Mouse (Mus musculus): Measurements from ENCODE around the gene Lsm2. TPM values are rescaled to one million over a fixed set of nuclear protein-coding genes. Genes with fewer than 3 reads are reported as not detected.
A peak's percentile ranks its signal among the peaks of the same experiment; 100 is the strongest.
"Not testable (repeated sequence)": the region's sequence is repeated elsewhere in the genome, so short reads cannot be mapped to it uniquely, and the experiment has no call there.

The Lsm2 gene
- total RNA-seq, 2 experiments from 2014 or later, result 16.0 to 17.4 TPM

DNA sequence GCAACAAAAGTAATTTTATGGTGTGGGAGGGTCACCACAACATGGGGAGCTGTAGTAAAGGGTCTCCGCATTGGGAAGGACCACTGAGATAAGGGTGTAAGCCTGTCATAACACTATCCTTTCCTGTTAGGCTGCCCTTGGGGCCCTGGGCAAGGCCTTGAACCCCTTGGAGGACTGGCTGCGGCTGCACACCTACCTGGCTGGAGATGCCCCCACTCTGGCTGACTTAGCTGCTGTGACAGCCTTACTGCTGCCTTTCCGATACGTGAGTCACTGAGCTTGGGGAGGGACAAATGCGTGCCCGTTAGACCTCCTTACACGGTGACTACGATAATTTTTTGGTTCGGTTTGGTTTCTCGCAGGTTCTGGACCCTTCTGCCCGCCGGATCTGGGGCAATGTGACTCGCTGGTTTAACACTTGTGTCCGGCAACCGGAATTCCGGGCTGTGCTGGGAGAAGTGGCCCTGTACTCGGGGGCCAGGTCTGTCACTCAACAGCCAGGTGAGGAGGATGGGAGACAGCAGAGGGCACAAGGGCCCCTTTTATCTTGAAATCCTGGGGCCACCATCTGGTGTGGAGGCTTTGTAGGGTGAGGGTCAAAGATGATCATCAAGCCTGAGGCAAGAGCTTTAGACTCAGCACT, 22.5 kb downstream of the Lsm2 start:
- DNase-seq, result no peak
- intact Hi-C loops (cut with DNase I), result loop anchor here (5.0 kb wide), 1 partner anchor 233 kb away; the partner anchor contains the start of gene Nfkbil1

DNA sequence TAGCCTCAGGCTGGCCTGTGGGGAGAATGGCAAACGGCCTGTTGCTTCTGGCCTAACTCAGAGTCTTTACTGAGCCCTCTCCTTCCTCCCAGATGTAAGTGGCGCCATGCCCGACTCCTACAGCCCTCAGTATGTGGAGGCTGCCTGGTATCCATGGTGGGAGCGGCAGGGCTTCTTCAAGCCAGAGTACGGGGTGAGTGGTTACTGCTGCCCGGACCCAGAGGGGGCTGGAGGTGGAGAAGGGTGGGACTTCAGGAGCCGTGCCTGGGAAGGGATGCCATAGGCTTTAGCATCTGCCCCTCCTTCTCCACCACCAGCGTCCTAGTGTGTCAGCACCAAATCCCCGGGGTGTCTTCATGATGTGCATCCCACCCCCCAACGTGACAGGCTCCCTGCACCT, 23.5 kb downstream of the Lsm2 start:
- DNase-seq, result no peak
- intact Hi-C loops (cut with DNase I), result no loop called here

DNA sequence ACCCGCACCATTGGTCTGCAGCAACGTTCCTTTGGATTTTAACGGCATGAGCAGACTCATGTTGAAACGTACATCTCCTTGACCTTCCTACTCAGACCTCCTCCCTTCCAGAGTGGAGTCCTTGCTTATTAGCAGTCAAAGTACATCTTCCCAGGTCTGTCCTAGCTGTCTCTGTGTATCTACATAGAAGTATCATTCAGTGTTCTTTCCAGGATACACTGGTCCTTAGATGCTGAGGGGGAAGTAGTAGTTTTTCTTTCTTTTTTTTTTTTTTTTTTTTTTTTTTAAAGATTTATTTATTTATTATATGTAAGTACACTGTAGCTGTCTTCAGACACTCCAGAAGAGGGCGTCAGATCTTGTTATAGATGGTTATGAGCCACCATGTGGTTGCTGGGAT, 24.2 kb downstream of the Lsm2 start:
- intact Hi-C loops (cut with DNase I); DNase-seq: not testable (repeated sequence)

DNA sequence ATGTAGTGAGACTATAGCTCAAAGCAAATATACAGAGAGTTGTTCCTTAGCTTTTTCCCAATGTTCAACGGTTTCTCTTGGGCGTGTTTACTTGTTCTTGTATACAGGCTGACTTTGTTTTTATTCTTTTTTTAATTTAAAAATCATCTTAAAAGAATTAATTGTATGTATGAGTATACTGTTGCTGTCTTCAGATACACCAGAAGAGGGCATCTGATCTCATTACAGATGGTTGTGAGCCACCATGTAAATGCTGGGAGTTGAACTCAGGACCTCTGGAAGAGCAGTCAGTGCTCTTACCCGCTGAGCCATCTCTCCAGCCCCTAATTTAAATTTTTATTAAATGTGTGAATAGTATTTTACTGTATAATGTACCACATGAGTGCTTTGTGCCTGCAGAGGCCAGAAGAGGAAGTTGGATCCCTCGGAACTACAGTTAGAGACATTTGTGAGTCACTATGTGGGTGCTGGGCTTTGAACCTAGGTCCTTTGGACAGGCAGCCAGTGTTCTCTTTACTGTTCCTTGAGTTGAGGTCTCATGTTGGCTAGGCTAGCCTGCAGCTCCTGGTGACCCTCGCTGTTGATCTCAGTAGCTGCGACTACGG, 25.8 kb downstream of the Lsm2 start:
- intact Hi-C loops (cut with DNase I), result no loop called here
- no peak for DNase-seq

DNA sequence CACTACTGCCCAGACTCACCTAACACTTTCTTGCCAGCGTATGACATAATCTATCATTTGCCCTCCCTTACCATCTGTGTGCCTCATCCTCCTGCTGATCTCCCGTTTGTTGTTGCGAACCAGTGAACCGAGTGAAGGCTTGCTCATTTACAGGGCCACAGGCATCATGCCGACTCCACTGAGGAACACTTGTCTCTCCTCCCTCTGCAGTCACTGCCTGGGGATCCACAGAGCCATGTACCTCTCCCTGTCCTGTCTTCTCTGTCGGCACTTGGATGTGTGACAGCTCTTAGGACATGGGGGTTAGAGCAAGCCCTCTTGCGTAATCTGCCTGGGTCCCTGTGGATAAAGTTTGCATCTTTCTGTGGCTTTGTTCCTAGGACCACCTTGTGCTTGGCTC, 27.9 kb downstream of the Lsm2 start:
- DNase-seq, result no peak
- intact Hi-C loops (cut with DNase I), result no loop called here

DNA sequence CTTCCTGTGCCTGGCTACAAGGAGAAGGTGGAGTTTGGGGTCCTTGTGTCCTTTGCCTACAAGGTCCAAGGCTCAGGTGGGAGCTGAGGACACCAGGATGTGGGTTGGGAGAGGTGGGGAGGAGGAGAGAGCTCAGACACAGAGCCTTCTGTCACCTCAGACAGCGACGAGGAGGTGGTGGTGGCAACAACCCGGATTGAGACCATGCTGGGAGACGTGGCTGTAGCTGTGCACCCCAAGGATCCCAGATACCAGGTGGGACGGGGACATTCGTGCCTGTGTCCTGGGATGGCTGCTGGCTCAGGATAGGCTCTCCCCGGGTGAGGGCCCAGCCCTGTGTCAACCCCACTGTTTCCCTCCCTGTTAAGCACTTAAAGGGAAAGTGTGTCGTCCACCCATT, 29.8 kb downstream of the Lsm2 start:
- no peak for DNase-seq
- intact Hi-C loops (cut with DNase I), result no loop called here

DNA sequence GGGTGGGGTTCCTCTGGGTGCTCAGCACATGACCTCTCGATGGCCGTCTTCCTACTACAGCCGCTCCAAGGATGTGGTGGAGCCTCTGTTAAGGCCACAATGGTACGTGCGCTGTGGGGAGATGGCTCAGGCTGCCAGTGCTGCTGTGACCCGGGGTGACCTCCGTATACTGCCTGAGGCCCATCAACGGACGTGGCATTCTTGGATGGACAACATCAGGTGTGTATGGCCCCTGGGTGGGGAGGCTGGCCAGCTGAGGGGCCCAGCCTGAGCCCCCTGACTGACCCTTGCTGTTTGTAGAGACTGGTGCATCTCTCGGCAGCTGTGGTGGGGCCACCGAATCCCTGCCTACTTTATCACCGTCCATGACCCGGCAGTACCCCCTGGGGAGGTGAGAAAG, 30.8 kb downstream of the Lsm2 start:
- DNase-seq, result no peak
- intact Hi-C loops (cut with DNase I), result no loop called here

DNA sequence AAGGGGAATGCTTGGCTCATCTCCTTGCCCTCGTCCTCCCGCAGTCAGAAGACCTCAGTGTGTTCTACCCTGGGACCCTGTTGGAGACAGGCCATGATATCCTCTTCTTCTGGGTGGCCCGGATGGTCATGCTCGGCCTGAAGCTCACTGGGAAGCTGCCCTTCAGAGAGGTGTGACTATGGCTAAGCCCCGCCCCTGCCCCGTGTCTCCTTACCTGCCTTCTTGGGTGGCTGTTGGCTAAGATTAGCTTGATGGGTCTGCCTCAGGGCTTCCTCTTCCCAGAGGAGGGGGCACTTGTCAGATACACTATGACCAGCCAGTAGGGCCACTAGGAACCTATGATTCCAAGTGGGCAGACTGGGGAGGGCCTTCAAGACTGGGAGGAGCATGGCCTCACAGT, 31.6 kb downstream of the Lsm2 start:
- intact Hi-C loops (cut with DNase I), result no loop called here
- DNase-seq, result no peak

DNA sequence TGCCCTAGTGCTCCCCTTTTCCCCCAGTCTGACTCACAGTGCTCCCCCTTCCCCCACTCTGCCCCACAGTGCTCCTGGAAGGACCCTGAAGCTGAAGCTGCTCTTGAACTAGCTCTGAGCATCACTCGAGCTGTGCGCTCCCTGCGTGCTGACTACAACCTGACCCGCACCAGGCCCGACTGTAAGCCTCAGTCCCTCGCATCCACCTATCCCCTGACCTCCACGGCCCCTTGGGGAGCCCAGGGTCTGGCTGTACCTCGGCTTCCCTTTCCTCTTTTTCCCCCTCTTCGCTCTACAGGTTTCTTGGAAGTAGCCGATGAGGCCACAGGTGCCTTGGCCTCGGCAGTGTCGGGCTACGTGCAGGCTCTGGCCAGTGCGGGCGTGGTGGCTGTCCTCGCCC, 33.6 kb downstream of the Lsm2 start:
- no peak for DNase-seq
- intact Hi-C loops (cut with DNase I), result no loop called here

DNA sequence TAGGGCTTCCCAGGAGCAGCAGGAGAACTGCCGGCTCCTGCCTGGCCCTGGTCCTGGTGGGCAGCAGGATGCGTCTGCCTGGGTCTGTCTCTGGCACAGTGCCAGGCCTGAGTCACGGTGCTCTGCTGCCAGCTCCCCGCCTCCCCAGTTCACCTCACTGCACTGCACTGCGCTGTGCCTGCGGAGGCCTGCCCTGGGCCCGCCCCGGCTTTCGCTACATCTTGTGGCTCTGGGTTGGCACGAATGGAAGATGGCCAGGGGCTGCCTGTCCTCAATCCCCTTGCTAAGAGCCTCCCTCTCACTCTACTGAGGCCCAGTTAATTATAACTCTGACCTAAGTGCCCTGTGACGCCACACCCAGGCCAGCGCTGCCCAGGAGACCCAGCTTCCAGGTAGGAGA, 34.7 kb downstream of the Lsm2 start, which contains the start of gene Vwa7:
Gene Vwa7 (plus strand): TSS at position 204 of the 400 bp plus-strand sequence.
- DNase-seq, result peak in 1 of 2 experiments; percentile 36
- intact Hi-C loops (cut with DNase I), result no loop called here

DNA sequence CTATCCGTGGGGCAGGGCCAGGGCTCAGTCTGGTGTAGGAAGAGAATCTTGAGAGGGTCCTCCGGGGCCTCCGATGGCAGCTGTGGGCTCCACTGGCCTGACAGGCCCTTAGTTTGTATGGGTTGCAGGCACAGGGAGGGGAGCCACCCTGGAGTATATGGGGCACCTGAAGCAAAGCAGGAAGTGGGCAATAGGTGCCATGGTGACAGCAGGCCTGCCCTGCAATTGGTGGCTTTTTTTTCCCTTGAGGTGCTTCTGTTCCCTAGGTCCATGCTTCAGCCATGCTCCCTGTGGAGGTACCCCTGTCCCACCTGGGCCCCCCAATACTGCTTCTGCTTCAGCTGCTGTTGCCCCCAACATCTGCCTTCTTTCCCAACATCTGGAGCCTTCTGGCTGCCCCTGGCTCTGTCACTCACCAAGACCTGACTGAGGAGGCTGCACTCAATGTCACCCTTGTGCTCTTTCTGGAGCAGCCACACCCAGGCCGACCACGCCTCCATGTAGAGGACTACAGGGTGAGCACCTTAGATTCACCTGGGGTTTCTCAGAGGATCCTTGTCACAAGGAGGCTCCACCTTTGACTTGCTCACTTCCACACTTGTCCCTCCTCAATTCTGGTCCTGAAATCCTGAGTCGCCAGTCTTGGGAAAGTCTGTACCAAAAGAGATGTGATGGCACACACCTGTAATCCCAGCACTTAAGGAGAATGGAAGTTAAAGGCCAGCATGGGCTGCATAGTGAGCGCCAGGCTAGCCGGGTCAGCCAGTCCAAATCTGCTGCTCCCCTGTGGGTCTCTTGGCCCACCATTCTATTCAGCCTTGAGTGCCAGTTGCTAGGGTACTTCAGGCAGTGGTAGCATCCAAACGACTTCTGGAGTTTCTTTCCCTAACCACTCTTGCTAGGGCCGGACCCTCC, 35.4 kb downstream of the Lsm2 start:
- no peak for DNase-seq
- intact Hi-C loops (cut with DNase I), result no loop called here

DNA sequence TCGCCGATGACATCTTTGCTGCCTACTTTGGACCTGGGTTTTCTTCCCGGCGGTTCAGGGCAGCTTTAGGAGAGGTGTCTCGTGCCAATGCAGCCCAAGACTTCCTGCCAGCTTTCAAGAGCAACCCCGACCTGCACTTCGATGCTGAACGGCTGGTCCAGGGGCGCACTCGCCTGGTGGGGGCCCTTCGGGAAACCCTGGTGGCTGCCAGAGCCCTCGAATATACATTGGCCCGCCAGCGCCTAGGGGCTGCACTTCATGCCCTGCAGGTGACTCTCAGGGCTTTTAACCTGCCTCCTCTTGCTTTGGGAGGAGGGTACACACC, 36.0 kb downstream of the Lsm2 start:
- no peak for DNase-seq
- intact Hi-C loops (cut with DNase I), result no loop called here

DNA sequence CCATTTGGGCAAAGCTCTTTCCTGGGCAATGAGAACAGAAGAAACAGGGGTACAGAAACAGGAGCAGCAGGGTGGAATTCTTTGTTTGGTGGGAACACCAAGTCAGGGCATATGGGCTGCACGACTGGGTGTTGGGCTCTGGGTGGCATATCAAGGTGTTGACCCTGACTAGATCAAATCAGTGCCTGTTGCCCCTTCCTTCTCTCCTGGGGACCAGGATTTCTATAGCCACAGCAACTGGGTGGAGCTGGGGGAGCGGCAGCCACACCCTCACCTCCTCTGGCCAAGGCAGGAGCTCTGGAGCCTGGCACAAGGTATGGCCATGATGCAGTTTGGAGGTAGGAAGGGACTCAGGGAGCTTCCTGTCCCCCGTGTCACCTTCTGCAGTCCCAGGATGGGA, 36.5 kb downstream of the Lsm2 start:
- DNase-seq, result no peak
- intact Hi-C loops (cut with DNase I), result no loop called here

DNA sequence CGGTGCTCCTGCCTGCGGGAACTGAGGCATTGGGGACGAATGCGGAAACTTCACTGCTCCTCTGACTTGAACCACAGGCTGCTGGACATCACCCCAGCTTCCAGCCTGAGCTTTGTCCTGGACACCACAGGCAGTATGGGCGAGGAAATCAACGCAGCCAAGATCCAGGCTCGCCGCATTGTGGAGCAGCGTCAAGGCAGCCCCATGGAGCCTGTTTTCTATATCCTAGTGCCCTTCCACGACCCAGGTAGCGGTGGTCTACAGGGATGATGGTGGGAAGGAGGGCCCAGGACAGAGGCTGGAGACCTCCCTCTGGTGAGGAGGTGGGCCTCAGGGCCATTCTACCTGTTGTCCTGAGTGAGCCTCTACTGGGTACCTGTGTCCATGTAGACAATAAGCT, 38.2 kb downstream of the Lsm2 start:
- no peak for DNase-seq
- intact Hi-C loops (cut with DNase I), result loop anchor here (2.0 to 5.0 kb wide), 2 partner anchors 69 to 102 kb away; partner anchors contain the start of genes Abhd16a, Csnk2b and Gpank1

DNA sequence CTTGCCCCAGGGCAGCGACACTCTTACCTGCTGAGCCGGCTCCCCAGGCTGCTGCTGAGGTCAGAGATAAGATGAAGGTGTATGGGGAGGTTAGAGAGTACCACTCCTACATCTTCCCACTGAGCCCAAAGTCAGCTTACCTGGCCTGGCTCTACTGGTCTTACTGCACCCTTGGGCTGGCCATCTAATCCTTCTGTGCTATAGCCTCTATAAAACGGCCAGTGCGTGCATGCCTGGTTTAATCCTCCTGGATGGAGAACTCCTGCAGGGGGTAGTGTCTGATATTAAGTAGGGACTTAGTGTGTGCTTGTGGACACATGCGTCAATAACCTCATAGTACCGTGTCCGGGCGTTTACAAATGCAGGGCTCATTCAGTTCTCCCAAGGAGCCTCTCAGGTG, 38.9 kb downstream of the Lsm2 start:
- DNase-seq, result no peak
- intact Hi-C loops (cut with DNase I), result loop anchor here (2.0 to 5.0 kb wide), 2 partner anchors 68 to 102 kb away; partner anchors contain the start of genes Abhd16a, Csnk2b and Gpank1

DNA sequence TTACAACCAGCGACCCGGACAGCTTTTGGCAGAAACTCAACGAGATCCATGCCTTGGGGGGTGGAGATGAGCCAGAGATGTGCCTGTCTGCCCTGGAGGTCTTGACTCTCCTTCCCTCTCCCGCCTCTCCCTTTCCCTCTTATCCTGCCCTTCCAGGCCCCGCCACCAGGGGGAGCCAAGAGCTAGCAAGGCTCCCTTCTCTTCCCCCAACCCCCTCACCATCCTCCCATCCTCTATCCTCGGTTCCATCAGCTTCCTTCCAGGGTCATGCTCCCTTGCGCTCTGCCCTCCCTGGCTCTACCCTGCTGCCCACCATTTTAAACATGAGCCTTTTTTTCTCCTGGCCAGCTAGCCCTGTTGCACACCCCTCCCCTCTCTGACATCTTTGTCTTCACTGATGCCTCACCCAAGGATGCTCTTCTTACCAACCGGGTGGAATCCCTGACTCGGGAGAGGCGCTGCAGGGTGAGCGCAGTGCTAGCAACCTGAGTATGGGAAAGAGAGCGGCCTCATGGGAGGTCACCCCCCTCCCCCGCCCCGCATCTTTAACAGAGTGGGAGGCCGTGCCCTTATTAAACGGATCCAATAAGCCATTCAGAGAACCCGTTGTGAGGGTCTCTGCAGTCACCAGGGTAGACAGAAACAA, 39.6 kb downstream of the Lsm2 start:
- intact Hi-C loops (cut with DNase I), result loop anchor here (1.0 to 5.0 kb wide), 5 partner anchors 38 to 101 kb away; partner anchors contain the start of genes Abhd16a, Csnk2b, Ddah2 and Gpank1
- DNase-seq, result peak; percentile 92 to 93

DNA sequence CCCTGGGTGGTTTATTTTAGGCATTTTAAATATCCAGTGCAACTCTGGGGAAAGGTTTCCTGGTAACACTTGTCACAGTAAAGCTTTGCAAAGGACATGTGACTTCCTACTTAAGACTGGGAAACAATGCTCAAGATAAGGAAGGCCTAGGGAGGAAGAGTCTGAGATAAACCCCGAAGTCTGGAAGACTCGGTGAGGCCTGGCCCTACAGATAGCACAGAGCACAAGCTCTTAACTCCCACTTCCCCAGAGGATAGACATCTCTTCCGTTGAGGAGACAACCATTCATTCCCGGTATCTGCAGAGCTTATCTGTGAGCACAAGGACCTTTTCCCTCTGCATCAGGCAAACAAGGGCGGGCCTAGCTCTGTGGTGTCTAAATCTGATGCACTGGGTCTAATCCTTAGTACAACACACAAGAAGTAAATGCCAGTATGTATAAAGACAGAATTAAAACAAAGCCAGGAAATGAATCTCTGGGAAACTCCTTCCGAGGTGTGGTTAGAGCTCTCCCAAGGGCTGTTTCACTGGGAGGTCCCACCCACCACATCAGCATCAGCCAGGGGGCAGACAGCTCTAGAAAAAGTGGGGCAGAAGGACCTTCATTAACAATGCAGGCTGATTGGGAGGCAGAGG, 40.3 kb downstream of the Lsm2 start:
- DNase-seq, result peak in 1 of 2 experiments; percentile 56

DNA sequence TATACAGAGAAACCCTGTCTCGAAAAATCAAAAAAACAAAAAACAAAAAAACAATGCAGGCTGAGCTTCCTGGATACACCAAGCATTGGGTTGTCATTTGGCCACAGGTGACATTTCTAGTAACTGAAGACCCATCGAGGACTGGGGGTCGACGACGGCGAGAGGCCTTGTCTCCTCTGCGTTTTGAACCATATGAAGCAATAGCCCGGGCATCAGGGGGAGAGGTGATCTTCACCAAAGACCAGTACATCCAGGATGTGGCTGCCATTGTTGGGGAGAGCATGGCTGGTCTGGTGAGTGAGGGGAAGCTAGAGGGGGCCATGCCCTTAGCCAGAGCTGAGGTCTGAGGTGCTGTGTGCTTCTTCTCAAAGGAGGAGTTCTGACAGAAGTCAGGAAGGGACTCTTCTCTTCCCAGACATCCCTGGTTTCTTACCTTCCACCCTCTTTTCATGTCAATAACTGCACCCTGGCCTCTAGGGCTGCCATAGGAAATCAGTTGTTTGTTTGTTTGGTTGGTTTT, 40.9 kb downstream of the Lsm2 start:
- intact Hi-C loops (cut with DNase I), result loop anchor here (1.0 to 5.0 kb wide), 3 partner anchors 24 to 214 kb away; partner anchors contain the start of genes Csnk2b, Gpank1 and Msh5
- no peak for DNase-seq

More for the DNA sequence above, 40.3 kb downstream of the Lsm2 start:
- intact Hi-C loops (cut with DNase I), result loop anchor here (1.0 to 5.0 kb wide), 7 partner anchors 24 to 215 kb away; partner anchors contain the start of genes Abhd16a, Csnk2b, Ddah2 and Gpank1

DNA sequence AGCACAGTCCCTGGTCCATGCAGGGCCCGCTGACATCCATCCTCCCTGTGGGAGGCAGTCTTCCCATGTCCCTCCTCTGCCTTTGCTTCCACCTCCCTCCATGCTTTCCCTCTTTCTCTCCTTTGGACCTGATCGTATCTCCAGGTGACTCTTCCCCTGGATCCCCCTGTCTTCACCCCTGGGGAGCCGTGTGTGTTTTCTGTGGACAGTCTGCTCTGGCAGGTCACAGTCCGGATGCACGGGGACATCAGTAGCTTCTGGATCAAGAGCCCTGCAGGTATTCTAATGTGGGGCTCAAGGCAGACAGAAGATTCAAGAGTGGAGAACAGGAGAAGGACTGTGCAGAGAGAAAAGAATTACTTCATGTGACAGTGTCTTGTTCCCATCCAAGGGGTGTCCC, 41.6 kb downstream of the Lsm2 start:
- DNase-seq, result no peak
- intact Hi-C loops (cut with DNase I), result loop anchor here (2.0 to 5.0 kb wide), 2 partner anchors 99 to 214 kb away; partner anchors contain the start of genes Csnk2b and Gpank1

DNA sequence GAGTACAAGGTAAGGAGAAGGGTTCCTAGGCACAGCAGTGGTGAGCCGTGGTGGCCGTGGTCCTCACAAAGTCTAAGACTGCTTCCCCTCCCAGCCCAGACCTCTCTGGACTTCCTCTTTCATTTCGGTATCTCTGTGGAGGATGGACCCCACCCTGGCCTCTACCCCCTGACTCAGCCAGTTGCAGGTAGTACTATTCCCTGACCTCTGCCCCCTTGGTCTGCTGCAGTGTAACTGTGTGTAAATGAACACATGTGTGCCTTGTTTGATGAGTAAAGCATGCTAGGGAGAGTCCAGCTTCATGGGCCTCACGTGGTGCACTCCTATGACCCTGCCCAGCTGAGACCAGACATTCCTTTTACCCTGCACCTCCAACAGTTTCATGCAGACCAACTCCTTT, 42.1 kb downstream of the Lsm2 start:
- intact Hi-C loops (cut with DNase I), result loop anchor here (2.0 to 5.0 kb wide), 2 partner anchors 99 to 213 kb away; partner anchors contain the start of genes Csnk2b and Gpank1
- DNase-seq, result no peak
